Mouse (Mus musculus): ENCODE data around the gene Mcoln3. TPM values are rescaled to one million over a fixed set of nuclear protein-coding genes. Genes with fewer than 3 reads are reported as not detected.

Mcoln3 gene
- polyA plus RNA-seq, 1 experiment: 13.5 TPM

GRCm38 (mm10) chr3:146174215-146174614 lies 57.0 kb downstream of the Mcoln3 start:
- no peak for DNase-seq (ENCODE audit: low read depth)

- DNase-seq (ENCODE audit: low read depth): no peak
Observed at GRCm38 (mm10) chr3:146177295-146177694, 60.0 kb downstream of the Mcoln3 start.

DNA sequence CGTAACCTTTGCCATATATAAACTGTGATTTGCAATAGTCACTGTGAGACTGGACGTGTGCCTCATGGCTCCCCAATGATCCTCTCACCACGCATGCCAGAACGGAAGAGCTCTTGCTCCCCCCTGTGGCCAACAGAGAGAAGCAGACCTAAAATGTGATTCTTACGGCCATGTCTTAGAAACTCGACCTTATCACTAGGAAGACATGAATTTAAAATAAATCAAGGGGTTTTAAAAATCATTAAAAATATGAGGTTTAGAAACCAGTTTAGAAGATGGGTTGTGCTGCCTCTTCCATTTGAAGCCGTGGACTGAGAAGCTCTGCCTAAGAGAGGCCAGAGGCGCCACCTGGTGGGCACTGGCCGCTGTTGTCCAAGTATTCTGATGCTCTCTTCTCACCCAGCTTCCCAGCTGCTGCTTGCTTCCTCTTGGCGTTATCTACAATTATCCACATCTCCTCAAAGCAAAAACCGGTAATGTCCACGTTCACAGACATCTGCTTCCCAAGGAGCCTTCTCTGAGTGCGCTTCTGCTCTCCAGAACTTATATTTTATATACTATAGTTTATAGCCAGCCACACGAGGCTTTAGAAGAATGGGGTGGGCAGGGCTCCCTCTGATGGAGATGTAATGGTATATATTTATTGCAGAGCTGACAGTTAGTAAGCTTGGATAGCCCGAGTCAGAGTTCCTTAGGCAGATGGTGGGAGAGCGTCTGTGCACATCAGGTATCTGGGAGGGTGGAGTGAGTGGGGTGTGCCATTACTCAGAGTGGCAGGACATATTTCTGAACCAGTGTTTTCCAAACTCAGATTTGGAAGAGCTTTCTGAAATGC lies 60.7 kb downstream of the Mcoln3 start:
- DNase-seq (ENCODE audit: low read depth): no peak

GRCm38 (mm10) chr3:146180341-146180740 lies 63.1 kb downstream of the Mcoln3 start:
- no peak for DNase-seq (ENCODE audit: low read depth)

GRCm38 (mm10) chr3:146180986-146181385 lies 63.7 kb downstream of the Mcoln3 start:
- DNase-seq (ENCODE audit: low read depth): no peak

DNA sequence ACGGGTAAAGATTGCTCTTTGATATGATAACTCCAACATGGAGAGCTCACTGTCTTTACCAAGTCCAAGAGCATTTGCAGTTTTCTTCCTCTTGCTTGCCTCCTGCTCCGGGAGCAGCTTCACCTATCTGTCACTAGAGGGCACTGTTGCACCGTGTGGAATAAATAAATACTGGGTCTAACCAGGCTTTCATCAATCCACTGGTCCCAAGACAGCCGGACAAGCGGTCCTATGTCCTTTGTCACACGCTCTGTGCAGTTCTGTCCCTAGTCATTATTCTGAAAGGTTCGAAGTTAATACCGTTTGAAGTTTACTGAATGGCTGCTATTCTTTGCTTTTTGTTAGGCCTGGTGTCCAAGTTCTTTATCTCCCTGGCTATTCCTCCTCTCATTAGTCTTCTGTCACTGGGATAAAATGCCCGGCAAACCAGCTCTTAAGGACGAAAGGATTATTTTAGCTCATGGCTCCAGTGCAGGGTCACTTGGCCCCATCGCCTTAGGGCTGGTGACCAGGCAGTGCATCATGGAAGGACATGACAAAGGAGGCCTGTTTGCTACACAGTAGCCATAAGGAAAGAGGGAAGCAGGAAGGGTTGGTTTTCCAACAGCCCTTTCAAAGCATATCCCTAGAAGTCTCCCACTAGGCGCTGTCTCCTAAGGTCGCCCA lies 67.9 kb downstream of the Mcoln3 start:
- no peak for DNase-seq (ENCODE audit: low read depth)

GRCm38 (mm10) chr3:146186033-146186432 lies 68.8 kb downstream of the Mcoln3 start:
- DNase-seq (ENCODE audit: low read depth): no peak

- DNase-seq (ENCODE audit: low read depth): no peak
Observed at GRCm38 (mm10) chr3:146189933-146190332, 72.7 kb downstream of the Mcoln3 start.

Other genes with a start within 250 kb of the Mcoln3 start
- gene Bcl10, start 194.6 kb upstream of the Mcoln3 start, polyA plus RNA-seq (2012; rRNA removed): 11.7 and 14.2 TPM in 2 replicates
- 6.7 and 8.8 TPM in 2 replicates for gene 2410004B18Rik, start 179.4 kb upstream of the Mcoln3 start, polyA plus RNA-seq (2012; rRNA removed)
- 6.7 and 7.8 TPM in 2 replicates for gene Syde2, start 129.6 kb upstream of the Mcoln3 start, polyA plus RNA-seq (2012; rRNA removed)
- 1.4 and 2.2 TPM in 2 replicates for gene Wdr63, start 9.3 kb upstream of the Mcoln3 start, polyA plus RNA-seq (2012; rRNA removed)
- 0.41 and 0.47 TPM in 2 replicates for gene Mcoln2, start 32.4 kb downstream of the Mcoln3 start, polyA plus RNA-seq (2012; rRNA removed)
- 0.55 and 0.58 TPM in 2 replicates for gene Lpar3, start 103.5 kb downstream of the Mcoln3 start, polyA plus RNA-seq (2012; rRNA removed)